Mouse (Mus musculus) heart, adult 8-10 months (tissue): ENCODE measurements around the gene Myo18a. TPM values are rescaled to one million over a fixed set of nuclear protein-coding genes. Genes with fewer than 3 reads are reported as not detected.

Experiments used
- DNase-seq: peaks from one replicate; pipeline ENCODE4 v3.0.0; 2022; ENCODE audit warnings: low spot score
- total RNA-seq, 4 experiments: library from RNA; stranded (reverse); gene quantifications; 2 replicates each; pipeline ENCODE4 v1.2.4; 2022

Myo18a gene
- total RNA-seq, 4 experiments from 2014 or later: 256 to 285 (median 277) TPM

GRCm38 (mm10) chr11:77795216-77795615, 32.2 kb downstream of the Myo18a start:
- no peak for DNase-seq

- DNase-seq: no peak
These were observed 37.4 kb downstream of the Myo18a start for GRCm38 (mm10) chr11:77800491-77800868.

GRCm38 (mm10) chr11:77800869-77801701, 38.0 kb downstream of the Myo18a start:
- DNase-seq: peak; percentile 91

GRCm38 (mm10) chr11:77802341-77802865, 39.4 kb downstream of the Myo18a start:
- DNase-seq: no peak

GRCm38 (mm10) chr11:77806218-77806617, 43.2 kb downstream of the Myo18a start:
- DNase-seq: no peak

- DNase-seq: no peak
These were observed 43.8 kb downstream of the Myo18a start for GRCm38 (mm10) chr11:77806855-77807254.

- no peak for DNase-seq
These were observed 45.0 kb downstream of the Myo18a start for GRCm38 (mm10) chr11:77808051-77808465.

GRCm38 (mm10) chr11:77809215-77809614, 46.2 kb downstream of the Myo18a start:
- no peak for DNase-seq

GRCm38 (mm10) chr11:77810018-77810417, 47.0 kb downstream of the Myo18a start:
- DNase-seq: no peak

- DNase-seq: no peak
These were observed 50.9 kb downstream of the Myo18a start for GRCm38 (mm10) chr11:77813969-77814368.

- DNase-seq: peak; percentile 77
These were observed 53.0 kb downstream of the Myo18a start for GRCm38 (mm10) chr11:77816003-77816402.

- DNase-seq: no peak
These were observed 58.6 kb downstream of the Myo18a start for GRCm38 (mm10) chr11:77821648-77822047.

- DNase-seq: no peak
These were observed 59.7 kb downstream of the Myo18a start for GRCm38 (mm10) chr11:77822781-77823180.

- peak; percentile 58 for DNase-seq
These were observed 62.8 kb downstream of the Myo18a start for GRCm38 (mm10) chr11:77825853-77826252.

GRCm38 (mm10) chr11:77826311-77826710, 63.3 kb downstream of the Myo18a start:
- DNase-seq: no peak

- DNase-seq: peak; percentile 65
These were observed 64.4 kb downstream of the Myo18a start for GRCm38 (mm10) chr11:77827241-77827995.

- DNase-seq: no peak
These were observed 65.1 kb downstream of the Myo18a start for GRCm38 (mm10) chr11:77828163-77828562.

GRCm38 (mm10) chr11:77829043-77829841, 66.2 kb downstream of the Myo18a start:
- no peak for DNase-seq

- no peak for DNase-seq
These were observed 67.8 kb downstream of the Myo18a start for GRCm38 (mm10) chr11:77830875-77831274.

- no peak for DNase-seq
These were observed 69.5 kb downstream of the Myo18a start for GRCm38 (mm10) chr11:77832541-77832940.

- no peak for DNase-seq
These were observed 72.1 kb downstream of the Myo18a start for GRCm38 (mm10) chr11:77835109-77835508.

GRCm38 (mm10) chr11:77836290-77836689, 73.2 kb downstream of the Myo18a start:
- no peak for DNase-seq
